Mouse (Mus musculus): ENCODE data around the gene Zfp692.

Zfp692 gene

GRCm38 (mm10) chr11:58314069-58314468 lies 7.2 kb downstream of the Zfp692 start:
- DNase-seq, result no peak

- no peak for DNase-seq
Observed at GRCm38 (mm10) chr11:58315536-58316168, 8.8 kb downstream of the Zfp692 start.

GRCm38 (mm10) chr11:58316344-58316743 lies 9.5 kb downstream of the Zfp692 start:
- DNase-seq, result no peak

GRCm38 (mm10) chr11:58316768-58317390 lies 10.0 kb downstream of the Zfp692 start:
- DNase-seq, result no peak

GRCm38 (mm10) chr11:58322824-58323569 lies 16.1 kb downstream of the Zfp692 start:
- DNase-seq, result peak; percentile 96

- no peak for DNase-seq
Observed at GRCm38 (mm10) chr11:58323570-58324340, 16.9 kb downstream of the Zfp692 start.

GRCm38 (mm10) chr11:58324614-58325229 lies 17.9 kb downstream of the Zfp692 start:
- DNase-seq, result no peak

GRCm38 (mm10) chr11:58326781-58327180 lies 19.9 kb downstream of the Zfp692 start:
- DNase-seq, result no peak

GRCm38 (mm10) chr11:58329906-58330275 lies 23.0 kb downstream of the Zfp692 start:
- no peak for DNase-seq

GRCm38 (mm10) chr11:58330276-58331148 lies 23.6 kb downstream of the Zfp692 start, which contains the start of the genes Zfp672 and Sh3bp5l:
Zfp672 (minus strand) TSS chr11:58330339.
Sh3bp5l (plus strand) TSS chr11:58330724.
- peak; percentile 94 for DNase-seq

GRCm38 (mm10) chr11:58331149-58331495 lies 24.3 kb downstream of the Zfp692 start:
- DNase-seq, result no peak

- DNase-seq, result no peak
Observed at GRCm38 (mm10) chr11:58331546-58331945, 24.7 kb downstream of the Zfp692 start.

- no peak for DNase-seq
Observed at GRCm38 (mm10) chr11:58334746-58335145, 27.9 kb downstream of the Zfp692 start.

GRCm38 (mm10) chr11:58346745-58347144 lies 39.9 kb downstream of the Zfp692 start:
- no peak for DNase-seq

- no peak for DNase-seq
Observed at GRCm38 (mm10) chr11:58350628-58351027, 43.8 kb downstream of the Zfp692 start.

GRCm38 (mm10) chr11:58351179-58351578 lies 44.3 kb downstream of the Zfp692 start:
- DNase-seq, result no peak

GRCm38 (mm10) chr11:58352681-58353548 lies 46.0 kb downstream of the Zfp692 start:
- peak; percentile 22 for DNase-seq

GRCm38 (mm10) chr11:58353709-58354108 lies 46.8 kb downstream of the Zfp692 start:
- DNase-seq, result no peak

- no peak for DNase-seq
Observed at GRCm38 (mm10) chr11:58354476-58354875, 47.6 kb downstream of the Zfp692 start.

GRCm38 (mm10) chr11:58354927-58355326 lies 48.1 kb downstream of the Zfp692 start:
- DNase-seq, result no peak

- DNase-seq, result no peak
Observed at GRCm38 (mm10) chr11:58357042-58357441, 50.2 kb downstream of the Zfp692 start.

Measured in embryo, embryonic 11 days (tissue).